In genomic region chr14:16598074-16598501, GRCm38 (mm10) we compare ENCODE assay signal across 9 mouse cellular contexts.
DNase-seq lines count a peak whose midpoint lies in the region; ATAC-seq lines count a peak whose summit lies in the region.
"Had no signal": no experiment of that assay in that cellular context is flagged by ENCODE, and none has a peak within 500 bp of the region (broad histone marks: within the 10 kb centered on the region; RNA-seq: fewer than 3 reads in every experiment).

No protein-coding gene starts in this region.

- 13% methylated on average over 4 of the region's 4 CpGs for WGBS in limb, embryonic 12.5 days

- no peaks in the 10 kb centered on the region for H3K36me3 ChIP-seq in limb, embryonic 12.5 days

- no peaks in the 10 kb centered on the region for H3K9me3 ChIP-seq in limb, embryonic 12.5 days

- H3K27ac ChIP-seq in limb, embryonic 12.5 days, result peak overlapping the region; percentile 72
- H3K27ac ChIP-seq: liver, embryonic 14.5 days had no signal

- H3K9ac ChIP-seq in limb, embryonic 12.5 days (replicated peaks), result no peak overlapping the region
- H3K9ac ChIP-seq: liver, embryonic 14.5 days had no signal

- H3K4me3 ChIP-seq in limb, embryonic 12.5 days (replicated peaks), result no peak overlapping the region

- peak; percentile 31 to 44 for DNase-seq in left cerebral cortex, postnatal 14 days (ENCODE audit: low spot score in 2 of 2)
- DNase-seq in left cerebral cortex, postnatal 36 days (ENCODE audit: low spot score in 2 of 2), result no peak
- DNase-seq in ZHBTc4 (ENCODE audit: low read depth, low spot score), result peak; percentile 22
- peak; percentile 40 to 53 for DNase-seq in cerebellum, postnatal 36 days
- peak; percentile 17 to 39 for DNase-seq in heart, postnatal 36 days
- no peak for DNase-seq in natural killer cell, adult 2 months (ENCODE audit: low spot score in 2 of 2)
- no peak for DNase-seq in right cerebral cortex, postnatal 14 days

- H3K4me2 ChIP-seq in limb, embryonic 12.5 days, result peak overlapping the region; percentile 19

- intact Hi-C loops in left cerebral cortex, postnatal 14 days (cut with DNase I), result loop anchor here (2.0 kb wide), 1 partner anchor 73 kb away; no protein-coding TSS in a partner anchor
- intact Hi-C loops in left cerebral cortex, postnatal 36 days (cut with DNase I), result no loop called here
- intact Hi-C loops in heart, postnatal 36 days (cut with DNase I), result loop anchor here (2.0 kb wide), 1 partner anchor 23 kb away; no protein-coding TSS in a partner anchor

- H3K27me3 ChIP-seq in limb, embryonic 12.5 days, result no peaks in the 10 kb centered on the region

- 0 out of 2 replicates have a peak, but pooled peaks have one; percentile 11 for ATAC-seq in limb, embryonic 12.5 days (ENCODE audit: insufficient number of reproducible peaks, insufficient read depth, low FRiP score, low TSS enrichment, low read depth)

- H3K4me1 ChIP-seq in limb, embryonic 12.5 days (replicated peaks), result peaks cover 19% of the 10 kb centered on the region

Comparison
In these comparisons a context has a peak if more than half of its experiments do, and no peak if none do; other contexts are left out.
1. DNase-seq: peak in left cerebral cortex, postnatal 14 days (2 of 2), ZHBTc4 (single experiment), cerebellum, postnatal 36 days (2 of 2) and heart, postnatal 36 days (2 of 2); none in left cerebral cortex, postnatal 36 days (0 of 2), natural killer cell, adult 2 months (0 of 2) and right cerebral cortex, postnatal 14 days (single experiment).